Mouse (Mus musculus) thymus, postnatal 36 days (tissue): Measurements from ENCODE around the gene Tmc2.

ENCODE experiments used
- DNase-seq, 2 experiments: peaks; one replicate each; pipeline ENCODE4 v3.0.0; 2022; ENCODE audit warnings: mixed read lengths in 2 of 2

Tmc2 gene

GRCm38 (mm10) chr2:130297580-130297979 is 102.6 kb downstream of the Tmc2 start:
- DNase-seq: no peak

DNA sequence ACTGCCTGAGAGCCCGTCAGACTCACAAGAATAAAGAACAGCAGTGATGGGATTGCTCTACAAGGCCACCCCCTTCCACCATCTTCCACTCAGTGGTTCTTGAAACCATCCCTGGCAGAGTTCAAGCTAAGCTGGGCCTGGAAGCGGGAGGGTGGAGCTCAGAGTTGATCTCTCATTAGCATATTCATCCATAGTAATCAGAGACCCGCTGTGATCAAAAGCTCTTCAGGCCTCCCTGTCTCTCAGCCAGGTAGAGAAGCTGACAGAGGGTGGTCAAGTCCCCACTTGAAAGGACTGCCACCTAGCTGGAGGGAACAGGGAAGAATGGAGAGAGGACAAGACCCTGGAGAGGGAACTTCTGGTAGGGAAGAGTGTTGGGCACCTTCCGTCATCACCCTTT is 108.0 kb downstream of the Tmc2 start:
- no peak for DNase-seq
